Mouse (Mus musculus) brain, embryonic 14.5 days (tissue): ENCODE results near the gene Eda. TPM values are rescaled to one million over a fixed set of nuclear protein-coding genes. Genes with fewer than 3 reads are reported as not detected.

ENCODE experiments used
- DNase-seq: peaks from one replicate; pipeline ENCODE4 v3.0.0-alpha.2; 2011; ENCODE audit warnings: low read depth
- CTCF ChIP-seq: fragments of 200-500 bp; IDR thresholded peaks from 2 replicates; pipeline ENCODE4 v1.5.1; 2012; ENCODE audit warnings: inconsistent platforms, mild to moderate bottlenecking, moderate library complexity, borderline replicate concordance; ENCODE audit not compliant: insufficient read depth, insufficient read length; ENCODE audit errors: extremely low read depth
- POLR2A ChIP-seq: fragments of 200-500 bp; IDR thresholded peaks from 2 replicates; pipeline ENCODE4 v1.6.1; 2012; ENCODE audit warnings: mild to moderate bottlenecking, inconsistent platforms, borderline replicate concordance; ENCODE audit not compliant: poor library complexity, insufficient read depth, insufficient read length, severe bottlenecking; ENCODE audit errors: extremely low read depth
- polyA plus RNA-seq: library from polyadenylated mRNA; depleted of rRNA; stranded (reverse); fragments of >200 nt; gene quantifications from 2 replicates; pipeline ENCODE4 v1.2.3, GENCODE M21; 2012

The Eda gene
- polyA plus RNA-seq, 1 experiment, result 3.6 TPM

GRCm38 (mm10) chrX:100313652-100314051 is 338.2 kb downstream of the Eda start:
- DNase-seq, result no peak
- no peak for TF ChIP-seq CTCF
- TF ChIP-seq POLR2A, result no peak

GRCm38 (mm10) chrX:100314172-100314902 is 338.9 kb downstream of the Eda start:
- no peak for DNase-seq
- TF ChIP-seq CTCF, result no peak
- no peak for TF ChIP-seq POLR2A

DNA sequence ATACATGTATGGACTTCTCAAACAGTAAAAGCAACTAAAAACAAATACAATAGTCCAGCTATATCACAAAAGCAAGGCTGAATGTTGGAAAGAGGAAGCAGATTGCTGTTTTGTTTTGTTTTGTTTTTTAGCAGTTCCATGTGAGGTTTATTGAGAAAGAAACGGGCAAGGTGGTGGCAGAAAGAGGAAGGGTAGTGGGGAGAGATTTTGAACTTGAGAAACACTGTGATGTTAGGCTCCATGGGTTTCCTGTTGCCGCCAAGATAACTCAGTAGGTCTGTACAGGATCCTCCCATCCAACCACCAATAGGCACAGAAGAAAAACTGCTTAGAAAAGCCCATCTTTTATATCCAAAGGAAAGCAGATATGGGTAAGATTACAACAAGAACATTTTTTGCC is 365.3 kb downstream of the Eda start:
- TF ChIP-seq CTCF, result no peak
- no peak for TF ChIP-seq POLR2A
- DNase-seq, result no peak

- DNase-seq, result no peak
- no peak for TF ChIP-seq CTCF
- TF ChIP-seq POLR2A, result no peak
Measured at GRCm38 (mm10) chrX:100344433-100344832, 369.0 kb downstream of the Eda start.

GRCm38 (mm10) chrX:100356974-100357373 is 381.6 kb downstream of the Eda start:
- no peak for DNase-seq
- TF ChIP-seq CTCF, result no peak
- TF ChIP-seq POLR2A, result no peak

DNA sequence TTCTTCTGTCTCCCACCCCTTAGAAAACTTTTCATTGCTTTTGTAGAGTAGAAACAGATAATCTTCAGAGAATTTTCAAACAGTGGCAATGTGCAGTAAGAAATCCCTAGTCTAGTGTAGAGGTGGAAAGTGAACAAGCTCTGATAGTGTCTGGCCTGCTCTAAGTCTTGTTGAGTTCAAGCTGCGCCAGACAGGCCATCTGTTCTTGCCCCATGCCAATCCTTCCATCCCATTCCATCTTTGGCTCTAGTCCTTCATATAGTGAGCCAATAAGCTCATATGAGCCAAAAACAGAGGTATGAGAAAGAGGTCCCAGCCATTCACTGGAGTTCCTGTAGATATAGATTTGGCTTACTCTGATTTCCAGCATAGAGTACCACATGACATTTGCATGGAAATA is 414.5 kb downstream of the Eda start:
- DNase-seq, result peak; percentile 10
- no peak for TF ChIP-seq CTCF
- no peak for TF ChIP-seq POLR2A

GRCm38 (mm10) chrX:100392304-100392703 is 416.9 kb downstream of the Eda start:
- DNase-seq, result peak; percentile 57
- TF ChIP-seq POLR2A (no peak), CTCF (peak; percentile 60; the same call in 1 of the 2 replicates)

DNA sequence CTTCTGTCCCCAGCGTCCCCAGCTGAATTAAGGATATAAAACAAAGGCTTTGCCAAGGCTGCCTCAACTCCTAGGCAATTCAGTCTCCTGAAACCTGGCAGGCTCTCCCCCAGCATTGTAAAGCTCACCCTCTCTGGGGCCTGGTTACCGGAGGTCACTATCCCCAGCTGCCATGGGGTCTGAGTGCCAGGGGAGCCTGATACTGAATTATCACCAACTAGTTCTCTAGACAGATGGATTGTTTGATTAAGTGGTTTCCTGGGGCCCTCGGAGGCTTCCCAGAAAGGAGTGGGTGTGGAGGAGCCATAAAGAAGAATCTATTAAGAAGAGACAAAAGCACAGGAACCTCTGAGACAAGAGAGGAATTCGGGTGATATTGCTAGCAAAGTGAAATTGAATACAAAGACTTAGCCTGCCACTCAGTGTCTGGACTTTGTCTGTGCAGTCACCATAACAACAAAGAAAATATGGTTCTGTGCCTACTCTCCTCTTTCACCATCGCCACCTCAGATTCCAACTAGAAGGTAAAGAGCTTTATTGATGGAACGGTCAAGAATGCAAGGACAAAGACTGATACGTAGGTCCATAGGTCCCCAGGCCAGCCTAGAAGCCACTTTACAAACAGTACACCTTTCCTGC is 418.9 kb downstream of the Eda start:
- TF ChIP-seq POLR2A (no peak), CTCF (no peak)
- DNase-seq, result peak; percentile 18

DNA sequence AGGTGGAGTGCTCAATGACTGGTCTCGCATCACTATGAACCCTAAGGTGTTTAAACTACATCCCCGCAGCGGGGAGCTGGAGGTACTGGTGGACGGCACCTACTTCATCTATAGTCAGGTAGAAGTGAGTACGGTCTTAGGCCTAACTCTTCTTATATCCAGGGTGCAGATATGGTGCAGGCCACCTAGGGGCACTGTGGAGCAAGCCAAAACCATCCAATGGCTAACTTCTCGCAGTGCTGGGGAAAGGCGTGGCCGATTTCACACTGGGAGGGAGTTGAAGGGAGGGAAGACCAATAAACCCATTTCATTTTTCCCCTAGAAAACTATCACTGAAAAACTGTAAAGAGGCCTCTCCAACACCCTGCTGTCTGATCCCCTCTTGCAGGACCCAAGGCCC is 419.6 kb downstream of the Eda start:
- DNase-seq, result no peak
- TF ChIP-seq CTCF, result peak; percentile 19; the same call in 1 of the 2 replicates
- no peak for TF ChIP-seq POLR2A

GRCm38 (mm10) chrX:100400900-100401299 is 425.5 kb downstream of the Eda start:
- DNase-seq, result no peak
- TF ChIP-seq CTCF (no peak), POLR2A (no peak)

- no peak for TF ChIP-seq CTCF
- no peak for TF ChIP-seq POLR2A
Measured at GRCm38 (mm10) chrX:100401657-100402056, 426.3 kb downstream of the Eda start.

DNA sequence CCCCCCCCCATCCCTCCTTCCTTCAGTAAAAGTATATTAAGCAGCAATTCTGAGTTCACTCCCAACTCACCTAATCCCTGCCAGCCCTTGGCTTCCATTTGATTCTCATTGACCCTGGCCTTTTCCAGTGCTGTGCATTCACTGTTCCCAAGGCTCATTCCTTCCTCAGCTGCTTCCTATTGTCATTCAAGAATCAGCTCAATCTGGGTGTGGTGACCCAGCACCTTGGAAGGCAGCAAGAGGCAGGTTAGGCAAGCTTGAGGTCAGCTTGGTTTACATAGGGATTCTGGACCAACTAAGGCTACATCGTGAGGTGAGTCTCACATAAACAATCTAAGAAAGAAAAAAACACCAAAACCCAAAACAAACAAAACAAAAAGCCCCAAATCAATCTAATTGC is 433.8 kb downstream of the Eda start:
- no peak for DNase-seq
- TF ChIP-seq POLR2A, result no peak
- TF ChIP-seq CTCF, result no peak

More at GRCm38 (mm10) chrX:100401657-100402056, 426.3 kb downstream of the Eda start:
- DNase-seq, result no peak

DNA sequence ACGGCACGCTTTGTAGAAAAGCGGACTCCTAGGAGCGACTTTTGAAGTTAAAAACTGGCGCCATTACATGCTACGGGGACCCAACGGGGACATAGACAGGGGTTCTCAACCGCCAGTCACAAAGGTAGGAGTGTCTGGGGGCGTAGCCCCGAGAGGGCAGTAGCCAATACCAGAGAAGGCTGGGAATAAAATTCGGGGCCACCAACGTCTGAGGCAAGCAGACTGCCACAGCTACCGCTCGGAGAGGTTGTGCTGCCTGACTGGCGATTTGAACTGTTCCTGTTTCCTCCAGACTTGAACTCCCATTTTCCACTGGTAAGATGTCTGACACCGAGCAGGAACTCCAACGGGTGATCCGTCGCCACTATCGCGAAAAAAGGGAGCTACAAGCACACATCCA is 453.3 kb downstream of the Eda start, which contains the start of gene Otud6a:
TSS of gene Otud6a (plus strand) at position 321 of the 400 bp plus-strand sequence.
- DNase-seq, result no peak
- no peak for TF ChIP-seq CTCF
- TF ChIP-seq POLR2A, result no peak
